Mouse (Mus musculus) liver, embryonic 14.5 days (tissue): ENCODE measurements around the gene Mrpl51.

ENCODE experiments used
- CTCF ChIP-seq: IDR thresholded peaks from 2 replicates; pipeline ENCODE4 v1.5.1; 2016; ENCODE audit warnings: antibody characterized with exemption, low read depth, control low read depth
- EP300 ChIP-seq: IDR thresholded peaks from 2 replicates; pipeline ENCODE4 v1.6.1; 2016; ENCODE audit warnings: antibody characterized with exemption, low read depth

GRCm38 (mm10) chr6:125152212-125153017 is 39.2 kb upstream of the Mrpl51 start:
- TF ChIP-seq CTCF (no peak), EP300 (no peak)
